Mouse (Mus musculus) liver, embryonic 16.5 days (tissue): ENCODE data around the gene Ankrd22. TPM values are rescaled to one million over a fixed set of nuclear protein-coding genes. Genes with fewer than 3 reads are reported as not detected.

Experiments used
- ATAC-seq: fragments of 200-750 bp; cut with Nextera tagmentation; 2 replicates; pipeline ENCODE4 v1.8.0; 2017; ENCODE audit warnings: low read depth, mild to moderate bottlenecking, moderate number of reproducible peaks, moderate library complexity
- H3K27ac ChIP-seq: fragments of 300-500 bp; sonication (generic); 2 replicates; pipeline ENCODE4 v1.5.1; 2014; ENCODE audit warnings: mild to moderate bottlenecking, low read length
- H3K27me3 ChIP-seq: fragments of 300-500 bp; sonication (generic); 2 replicates; pipeline ENCODE4 v1.6.1; 2014; ENCODE audit warnings: low read depth, low read length, mixed read lengths; ENCODE audit not compliant: control insufficient read depth, insufficient read depth
- H3K36me3 ChIP-seq: fragments of 300-500 bp; sonication (generic); 2 replicates; pipeline ENCODE4 v1.6.1; 2014; ENCODE audit warnings: mild to moderate bottlenecking; ENCODE audit not compliant: control insufficient read depth, insufficient read depth
- H3K4me1 ChIP-seq: fragments of 300-500 bp; sonication (generic); 2 replicates; pipeline ENCODE4 v1.6.1; 2014; ENCODE audit warnings: low read depth, low read length, mixed read lengths; ENCODE audit not compliant: control insufficient read depth
- H3K4me2 ChIP-seq: fragments of 300-500 bp; sonication (generic); 2 replicates; pipeline ENCODE4 v1.6.1; 2014; ENCODE audit warnings: low read depth, low read length, mixed read lengths
- H3K4me3 ChIP-seq: fragments of 300-500 bp; sonication (generic); 2 replicates; pipeline ENCODE4 v1.5.1; 2014; ENCODE audit warnings: low read depth, mild to moderate bottlenecking, low read length
- H3K9ac ChIP-seq: fragments of 300-500 bp; sonication (generic); 2 replicates; pipeline ENCODE4 v1.6.1; 2014; ENCODE audit warnings: low read depth, low read length
- H3K9me3 ChIP-seq: fragments of 300-500 bp; sonication (generic); replicated peaks from 2 replicates; pipeline ENCODE4 v1.6.1; 2016; ENCODE audit warnings: low read length; ENCODE audit not compliant: control insufficient read depth
- WGBS: fragments of 180-500 bp; shearing (Covaris S2); extraction: QIAGEN DNeasy Blood & Tissue Kit; methylation state at CpG from one replicate; pipeline ENCODE4 v1.1.7; 2014; ENCODE audit not compliant: insufficient replicate concordance; 5-methylcytosine and 5-hydroxymethylcytosine counted together
- polyA plus RNA-seq: library from polyadenylated mRNA; unstranded; fragments of >200 nt; fragmentation: Nextera tagmentation; extraction: Ambion mirVana; gene quantifications from 2 replicates; pipeline ENCODE4 v1.2.1, GENCODE M21; 2015

The Ankrd22 gene
- polyA plus RNA-seq, 1 experiment from 2014 or later: 0.52 TPM

GRCm38 (mm10) chr19:34192008-34192963 is 26.4 kb upstream of the Ankrd22 start, which contains the start of gene Stambpl1:
Stambpl1 (plus strand) TSS chr19:34192229.
- ATAC-seq: peak; percentile 80

DNA sequence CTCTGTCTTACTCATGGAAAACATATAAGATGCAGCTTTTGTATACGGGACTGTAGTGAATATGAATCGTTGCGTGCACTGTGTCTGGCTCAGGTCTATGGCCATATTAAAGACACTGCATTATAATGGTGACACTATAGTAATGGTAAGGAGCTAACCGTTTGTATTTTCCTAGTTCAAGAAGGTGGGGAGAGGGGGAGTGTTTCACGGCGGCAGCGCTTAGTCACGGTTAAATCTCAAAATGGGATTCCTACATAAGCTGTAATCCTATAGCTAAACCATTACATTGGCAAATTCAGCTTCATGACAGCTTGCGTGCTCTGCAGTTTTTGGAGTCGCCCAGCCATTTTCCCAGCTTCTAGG is 25.8 kb upstream of the Ankrd22 start:
- ATAC-seq: no peak
- peak overlapping the region; percentile 69 for H3K4me3 ChIP-seq
- 33% methylated on average over 10 of the region's 10 CpGs for WGBS
- peaks cover 4% of the 10 kb centered on the region for H3K4me1 ChIP-seq
- no peaks in the 10 kb centered on the region for H3K27me3 ChIP-seq
- H3K27ac ChIP-seq: no peak overlapping the region
- no peak overlapping the region for H3K9ac ChIP-seq
- H3K36me3 ChIP-seq: no peaks in the 10 kb centered on the region
- H3K4me2 ChIP-seq: peak overlapping the region; percentile 81
- H3K9me3 ChIP-seq: no peaks in the 10 kb centered on the region

More at GRCm38 (mm10) chr19:34192008-34192963, 26.4 kb upstream of the Ankrd22 start, which contains the start of gene Stambpl1:
- peak within 1 kb of the TSS; percentile 81 for H3K4me2 ChIP-seq
- WGBS: under 1% methylated on average over 62 of the region's 62 CpGs
- H3K4me1 ChIP-seq: peaks cover 4% of the 10 kb centered on the region
- H3K27ac ChIP-seq: peak within 1 kb of the TSS; percentile 70
- peak within 1 kb of the TSS; percentile 69 for H3K4me3 ChIP-seq
- H3K36me3 ChIP-seq: no peaks in the 10 kb centered on the region
- H3K9ac ChIP-seq: peak within 1 kb of the TSS; percentile 51
- no peaks in the 10 kb centered on the region for H3K27me3 ChIP-seq
- no peaks in the 10 kb centered on the region for H3K9me3 ChIP-seq

- 64% methylated on average over 4 of the region's 4 CpGs for WGBS
- Histone ChIP-seq H3K36me3 (no peaks in the 10 kb centered on the region), H3K9me3 (no peaks in the 10 kb centered on the region), H3K4me3 (no peak overlapping the region), H3K4me1 (no peaks in the 10 kb centered on the region), H3K27me3 (no peaks in the 10 kb centered on the region), H3K27ac (no peak overlapping the region), H3K4me2 (no peak overlapping the region), H3K9ac (no peak overlapping the region)
- ATAC-seq: no peak
These were observed 21.0 kb upstream of the Ankrd22 start for GRCm38 (mm10) chr19:34186845-34187244.

GRCm38 (mm10) chr19:34182490-34182889 is 16.6 kb upstream of the Ankrd22 start:
- ATAC-seq: no peak
- Histone ChIP-seq H3K9me3 (no peaks in the 10 kb centered on the region), H3K27ac (no peak overlapping the region), H3K36me3 (no peaks in the 10 kb centered on the region), H3K4me2 (no peak overlapping the region), H3K4me3 (no peak overlapping the region), H3K27me3 (no peaks in the 10 kb centered on the region), H3K9ac (no peak overlapping the region), H3K4me1 (no peaks in the 10 kb centered on the region)
- WGBS: 63% methylated on average over 5 of the region's 5 CpGs

DNA sequence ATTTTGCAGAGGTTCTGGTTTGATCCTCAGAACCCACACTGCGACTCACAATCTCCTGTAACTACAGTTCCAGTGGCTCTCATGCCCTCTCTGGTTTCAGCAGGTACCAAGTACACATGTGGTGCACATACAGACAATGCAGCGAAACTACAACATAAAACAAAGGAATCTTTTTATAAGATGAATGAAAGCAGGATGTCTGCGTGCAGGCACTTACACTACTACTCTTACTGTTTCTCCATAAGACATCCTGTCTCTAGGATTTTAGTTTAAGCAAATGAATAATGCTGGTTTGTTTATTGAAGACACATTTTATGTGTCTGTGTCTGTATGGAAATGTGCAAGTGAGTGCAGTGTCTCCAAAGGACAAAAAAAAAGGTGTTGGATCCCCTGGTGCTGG is 15.4 kb upstream of the Ankrd22 start:
- Histone ChIP-seq H3K4me2 (no peak overlapping the region), H3K36me3 (no peaks in the 10 kb centered on the region), H3K9me3 (no peaks in the 10 kb centered on the region), H3K27me3 (no peaks in the 10 kb centered on the region), H3K4me3 (no peak overlapping the region), H3K4me1 (no peaks in the 10 kb centered on the region), H3K9ac (no peak overlapping the region), H3K27ac (no peak overlapping the region)
- 61% methylated on average over 3 of the region's 3 CpGs for WGBS
- no peak for ATAC-seq

DNA sequence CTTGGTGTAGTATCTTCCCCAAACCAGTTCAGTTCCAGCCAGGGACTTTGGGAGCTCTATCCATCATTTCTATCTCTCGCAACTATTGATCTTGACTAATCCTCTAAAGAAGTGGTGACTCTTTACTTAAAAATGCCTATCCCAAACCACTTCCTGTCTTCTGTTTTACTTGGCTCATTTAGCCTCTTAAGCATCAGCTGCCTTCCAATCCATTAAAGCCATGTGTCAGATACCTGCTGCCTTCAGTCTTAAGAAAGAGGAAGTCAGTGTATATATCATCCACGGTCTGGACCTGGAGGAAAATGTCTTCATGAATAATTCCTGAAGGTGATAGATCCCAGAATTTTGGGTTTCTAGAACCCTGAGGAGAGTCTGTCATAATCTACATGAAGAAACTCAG is 14.5 kb upstream of the Ankrd22 start:
- 45% methylated on average over 2 of the region's 2 CpGs for WGBS
- H3K4me3 ChIP-seq: no peak overlapping the region
- no peaks in the 10 kb centered on the region for H3K27me3 ChIP-seq
- H3K9me3 ChIP-seq: no peaks in the 10 kb centered on the region
- no peak overlapping the region for H3K4me2 ChIP-seq
- H3K36me3 ChIP-seq: no peaks in the 10 kb centered on the region
- no peak overlapping the region for H3K27ac ChIP-seq
- ATAC-seq: no peak
- no peak overlapping the region for H3K9ac ChIP-seq
- no peaks in the 10 kb centered on the region for H3K4me1 ChIP-seq

DNA sequence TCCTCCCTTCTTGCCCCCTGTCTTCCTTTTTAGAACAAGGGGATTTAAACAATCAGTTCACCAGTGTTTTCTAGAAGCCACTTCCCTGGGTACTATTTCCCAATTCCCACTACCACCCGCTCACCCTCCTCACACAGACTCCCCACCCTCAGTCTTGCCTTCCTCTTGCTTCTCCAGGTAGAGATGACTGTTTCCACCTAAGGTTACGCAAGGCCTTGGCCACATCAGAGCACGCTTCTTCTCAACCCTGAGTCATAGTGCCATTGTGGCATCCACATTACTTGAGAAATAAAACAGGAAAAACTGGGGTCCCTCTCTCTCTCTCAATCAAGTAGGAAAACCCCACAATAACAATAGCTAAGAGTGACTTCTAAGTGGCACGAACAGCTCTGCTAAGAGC is 13.3 kb upstream of the Ankrd22 start:
- no peak overlapping the region for H3K9ac ChIP-seq
- H3K4me3 ChIP-seq: no peak overlapping the region
- WGBS: 64% methylated on average over 4 of the region's 4 CpGs
- H3K4me2 ChIP-seq: no peak overlapping the region
- no peak for ATAC-seq
- H3K4me1 ChIP-seq: no peaks in the 10 kb centered on the region
- H3K27me3 ChIP-seq: no peaks in the 10 kb centered on the region
- H3K9me3 ChIP-seq: no peaks in the 10 kb centered on the region
- H3K27ac ChIP-seq: no peak overlapping the region
- no peaks in the 10 kb centered on the region for H3K36me3 ChIP-seq

GRCm38 (mm10) chr19:34174004-34174403 is 8.2 kb upstream of the Ankrd22 start:
- Histone ChIP-seq H3K4me1 (no peaks in the 10 kb centered on the region), H3K36me3 (no peaks in the 10 kb centered on the region), H3K9me3 (no peaks in the 10 kb centered on the region), H3K4me2 (no peak overlapping the region), H3K27me3 (no peaks in the 10 kb centered on the region), H3K27ac (no peak overlapping the region), H3K9ac (no peak overlapping the region), H3K4me3 (no peak overlapping the region)
- ATAC-seq: no peak
- 46% methylated on average over 3 of the region's 3 CpGs for WGBS

- H3K9ac ChIP-seq: no peak overlapping the region
- H3K4me1 ChIP-seq: no peaks in the 10 kb centered on the region
- H3K27ac ChIP-seq: no peak overlapping the region
- no peak for ATAC-seq
- no peak overlapping the region for H3K4me3 ChIP-seq
- no peaks in the 10 kb centered on the region for H3K36me3 ChIP-seq
- H3K27me3 ChIP-seq: no peaks in the 10 kb centered on the region
- H3K4me2 ChIP-seq: no peak overlapping the region
- H3K9me3 ChIP-seq: no peaks in the 10 kb centered on the region
- 40% methylated on average over 3 of the region's 3 CpGs for WGBS
These were observed 5.3 kb upstream of the Ankrd22 start for GRCm38 (mm10) chr19:34171167-34171566.
